Mouse (Mus musculus): Measurements from ENCODE around the gene Rasl11a.

Rasl11a gene

GRCm38 (mm10) chr5:146844945-146845365 lies at the start of gene Rasl11a:
Gene Rasl11a, plus strand, starts transcription at chr5:146845071.
- ChIA-PET CTCF (interaction anchor here (0.5 to 2.5 kb wide), 27 partner anchors 9 to 975 kb away, joined by 3 to 22 read pairs (median 4); partner anchors contain the start of gene Usp12 (in 1 of the 4)), POLR2A (interaction anchor here (0.6 to 4.4 kb wide), 33 partner anchors 8 to 1730 kb away, joined by 3 to 76 read pairs (median 4); partner anchors contain the start of genes Rpl21 (in 3 of the 4) and Usp12 (in 2 of the 4))

- POLR2A ChIA-PET: interaction anchor here in 2 of 4 experiments (0.6 to 4.7 kb wide), 21 partner anchors 9 to 1688 kb away, joined by 3 to 29 read pairs (median 4); partner anchors contain the start of genes Rasl11a (in 1 of the 2), Rpl21 (in 1 of the 2) and Zkscan5 (in 1 of the 2)
- CTCF ChIA-PET: interaction anchor here in 3 of 4 experiments (0.5 to 1.3 kb wide), 6 partner anchors 16 to 153 kb away, joined by 3 to 6 read pairs (median 4); partner anchors contain the start of gene Gtf3a (in 1 of the 3)
Measured at GRCm38 (mm10) chr5:146795728-146796127, 49.1 kb upstream of the Rasl11a start.

- CTCF ChIA-PET: interaction anchor here in 1 of 4 experiments (0.6 kb wide), 1 partner anchor 19 kb away, joined by 7 read pairs; no protein-coding TSS in a partner anchor
- POLR2A ChIA-PET: interaction anchor here in 1 of 4 experiments (2.0 kb wide), 1 partner anchor 14 kb away, joined by 5 read pairs; no protein-coding TSS in a partner anchor
Measured at GRCm38 (mm10) chr5:146798031-146798430, 46.8 kb upstream of the Rasl11a start.

- ChIA-PET POLR2A (interaction anchor here in 2 of 4 experiments (0.8 to 1.5 kb wide), 3 partner anchors 32 to 531 kb away, joined by 3 read pairs; no protein-coding TSS in a partner anchor), CTCF (no interaction called here)
Measured at GRCm38 (mm10) chr5:146806004-146806430, 38.9 kb upstream of the Rasl11a start.

- CTCF ChIA-PET: interaction anchor here in 2 of 4 experiments (0.5 to 0.6 kb wide), 2 partner anchors 20 to 88 kb away, joined by 3 read pairs; no protein-coding TSS in a partner anchor
- POLR2A ChIA-PET: no interaction called here
Measured at GRCm38 (mm10) chr5:146809951-146810350, 34.9 kb upstream of the Rasl11a start.

GRCm38 (mm10) chr5:146812866-146813265 lies 32.0 kb upstream of the Rasl11a start:
- ChIA-PET CTCF (interaction anchor here in 2 of 4 experiments (1.3 to 1.8 kb wide), 2 partner anchors 17 to 107 kb away, joined by 4 to 7 read pairs; partner anchors contain the start of gene Usp12 (in 1 of the 2)), POLR2A (interaction anchor here in 1 of 4 experiments (1.2 kb wide), 1 partner anchor 17 kb away, joined by 3 read pairs; the partner anchor contains the start of gene Usp12)

- POLR2A ChIA-PET: interaction anchor here in 1 of 4 experiments (0.7 kb wide), 1 partner anchor 357 kb away, joined by 3 read pairs; no protein-coding TSS in a partner anchor
- CTCF ChIA-PET: interaction anchor here in 3 of 4 experiments (0.6 to 1.8 kb wide), 3 partner anchors 51 to 803 kb away, joined by 3 to 7 read pairs (median 3); no protein-coding TSS in a partner anchor
Measured at GRCm38 (mm10) chr5:146813421-146813820, 31.4 kb upstream of the Rasl11a start.

- ChIA-PET CTCF (interaction anchor here in 3 of 4 experiments (0.6 to 1.2 kb wide), 6 partner anchors 14 to 319 kb away, joined by 3 to 15 read pairs (median 3); partner anchors contain the start of gene Usp12 (in 1 of the 3)), POLR2A (interaction anchor here in 1 of 4 experiments (0.9 to 2.9 kb wide), 6 partner anchors 14 to 44 kb away, joined by 4 to 13 read pairs (median 10); partner anchors contain the start of genes Rpl21 and Usp12)
Measured at GRCm38 (mm10) chr5:146815394-146815793, 29.5 kb upstream of the Rasl11a start.

- ChIA-PET CTCF (no interaction called here), POLR2A (interaction anchor here in 2 of 4 experiments (0.9 to 2.9 kb wide), 4 partner anchors 12 to 22 kb away, joined by 4 to 13 read pairs (median 10); partner anchors contain the start of genes Rpl21 (in 1 of the 2) and Usp12 (in 1 of the 2))
Measured at GRCm38 (mm10) chr5:146817583-146817982, 27.3 kb upstream of the Rasl11a start.

- ChIA-PET POLR2A (interaction anchor here in 2 of 4 experiments (1.2 to 1.6 kb wide), 4 partner anchors 11 to 19 kb away, joined by 4 to 8 read pairs (median 5); partner anchors contain the start of gene Rpl21 (in 1 of the 2)), CTCF (interaction anchor here in 1 of 4 experiments (0.7 to 1.0 kb wide), 2 partner anchors 81 to 85 kb away, joined by 3 read pairs; no protein-coding TSS in a partner anchor)
Measured at GRCm38 (mm10) chr5:146818906-146819623, 25.8 kb upstream of the Rasl11a start.

GRCm38 (mm10) chr5:146823005-146823404 lies 21.9 kb upstream of the Rasl11a start:
- CTCF ChIA-PET: interaction anchor here in 2 of 4 experiments (0.7 to 2.1 kb wide), 5 partner anchors 44 to 148 kb away, joined by 3 to 14 read pairs (median 6); no protein-coding TSS in a partner anchor
- POLR2A ChIA-PET: interaction anchor here in 1 of 4 experiments (0.6 to 8.0 kb wide), 7 partner anchors 10 to 149 kb away, joined by 3 to 124 read pairs (median 3); partner anchors contain the start of gene Rpl21

- ChIA-PET CTCF (interaction anchor here in 3 of 4 experiments (0.5 to 1.4 kb wide), 11 partner anchors 13 to 154 kb away, joined by 3 to 5 read pairs (median 3); partner anchors contain the start of gene Rasl11a (in 1 of the 3)), POLR2A (interaction anchor here (0.6 to 8.0 kb wide), 24 partner anchors 8 to 942 kb away, joined by 3 to 124 read pairs (median 4); partner anchors contain the start of genes Rasl11a (in 2 of the 4) and Usp12 (in 2 of the 4))
Measured at GRCm38 (mm10) chr5:146829528-146829927, 15.3 kb upstream of the Rasl11a start.

GRCm38 (mm10) chr5:146832435-146832768 lies 12.5 kb upstream of the Rasl11a start:
- CTCF ChIA-PET: interaction anchor here in 1 of 4 experiments (0.5 kb wide), 2 partner anchors 87 to 115 kb away, joined by 4 to 6 read pairs; no protein-coding TSS in a partner anchor
- POLR2A ChIA-PET: interaction anchor here in 3 of 4 experiments (0.5 to 6.1 kb wide), 35 partner anchors 8 to 611 kb away, joined by 3 to 76 read pairs (median 5); partner anchors contain the start of genes Rasl11a (in 3 of the 3), Usp12 (in 3 of the 3) and Polr1d (in 1 of the 3)

GRCm38 (mm10) chr5:146832769-146833448 lies 12.0 kb upstream of the Rasl11a start, which contains the start of gene Rpl21:
Gene Rpl21, plus strand, starts transcription at chr5:146832890.
- CTCF ChIA-PET: interaction anchor here in 1 of 4 experiments (0.5 kb wide), 1 partner anchor 87 kb away, joined by 6 read pairs; no protein-coding TSS in a partner anchor
- POLR2A ChIA-PET: interaction anchor here (0.6 to 6.1 kb wide), 36 partner anchors 9 to 1600 kb away, joined by 3 to 76 read pairs (median 5); partner anchors contain the start of genes Rasl11a (in 3 of the 4), Usp12 (in 3 of the 4) and Polr1d (in 1 of the 4)

GRCm38 (mm10) chr5:146833673-146834201 lies 11.1 kb upstream of the Rasl11a start:
- ChIA-PET CTCF (no interaction called here), POLR2A (interaction anchor here (0.6 to 6.1 kb wide), 26 partner anchors 8 to 1599 kb away, joined by 3 to 76 read pairs (median 5); partner anchors contain the start of genes Rasl11a (in 2 of the 4), Polr1d (in 1 of the 4) and Usp12 (in 1 of the 4))

GRCm38 (mm10) chr5:146834959-146835358 lies 9.9 kb upstream of the Rasl11a start:
- ChIA-PET CTCF (no interaction called here), POLR2A (interaction anchor here (0.6 to 7.4 kb wide), 41 partner anchors 9 to 1752 kb away, joined by 3 to 124 read pairs (median 4); partner anchors contain the start of genes Rasl11a (in 4 of the 4), Usp12 (in 2 of the 4), Arpc1a (in 1 of the 4) and Gtf3a (in 1 of the 4))
